Mouse (Mus musculus): ENCODE results near the gene Nckap5l.

GRCm38 (mm10) chr15:99471677-99472063, 14.1 kb upstream of the Nckap5l start:
- TF ChIP-seq CTCF (IDR thresholded peaks at IDR 0.05; ENCODE audit: insufficient read depth, low read depth, low read length) = no peak
- TF ChIP-seq POLR2A (IDR thresholded peaks at IDR 0.05; ENCODE audit: insufficient read depth, low read depth, low read length) = no peak

Data from olfactory bulb, adult 2 months (tissue).